Mouse (Mus musculus): ENCODE data around the gene Arhgef10l.
"Not testable (repeated sequence)": the region's sequence is repeated elsewhere in the genome, so short reads cannot be mapped to it uniquely, and the experiment has no call there.

Arhgef10l gene

DNA sequence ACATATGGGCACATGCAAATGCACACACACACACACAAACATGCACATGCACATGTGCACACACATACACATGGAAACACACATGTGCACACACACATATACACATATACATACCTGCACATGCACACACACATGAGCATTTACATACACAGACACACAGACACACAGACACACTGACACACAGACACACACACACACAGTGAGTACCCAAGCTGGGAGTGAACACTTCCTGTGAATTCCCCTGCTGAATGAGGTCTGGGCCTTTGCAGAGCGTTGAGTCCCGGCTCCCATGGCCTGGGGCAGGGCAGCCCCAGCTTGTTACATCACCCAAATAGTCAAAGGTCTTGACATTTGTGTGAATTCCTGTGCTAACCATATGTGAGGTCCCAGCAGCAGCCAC, 96.4 kb downstream of the Arhgef10l start:
- no peak for DNase-seq (ENCODE audit: low spot score)

DNA sequence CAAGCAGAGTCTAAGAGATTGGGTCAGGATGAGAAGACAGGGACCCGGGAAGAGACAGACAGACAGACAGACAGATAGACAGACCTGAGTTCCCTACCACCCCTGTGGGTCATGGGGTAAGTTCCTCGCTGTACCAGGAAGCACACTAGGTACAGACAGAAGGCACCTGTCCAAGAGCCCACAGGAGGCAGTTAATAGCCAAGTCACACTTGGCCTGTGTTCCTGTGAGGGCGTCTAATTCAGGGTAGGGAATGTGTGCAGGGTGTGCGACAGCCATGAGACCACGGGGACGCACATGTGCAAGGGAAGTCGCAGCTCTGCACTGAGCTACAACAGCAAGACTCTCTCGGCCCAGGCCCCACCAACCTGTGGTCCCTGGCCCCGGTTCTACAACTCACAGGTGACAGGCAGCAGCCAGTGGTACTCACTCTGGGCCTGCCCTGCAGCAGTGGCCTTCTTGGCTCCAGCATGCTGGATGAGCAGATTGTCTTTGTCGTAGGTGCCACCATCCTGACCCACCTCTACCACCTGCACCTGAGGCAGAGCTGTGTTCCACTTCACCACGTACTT, 97.8 kb downstream of the Arhgef10l start:
- DNase-seq (ENCODE audit: low spot score): no peak

DNA sequence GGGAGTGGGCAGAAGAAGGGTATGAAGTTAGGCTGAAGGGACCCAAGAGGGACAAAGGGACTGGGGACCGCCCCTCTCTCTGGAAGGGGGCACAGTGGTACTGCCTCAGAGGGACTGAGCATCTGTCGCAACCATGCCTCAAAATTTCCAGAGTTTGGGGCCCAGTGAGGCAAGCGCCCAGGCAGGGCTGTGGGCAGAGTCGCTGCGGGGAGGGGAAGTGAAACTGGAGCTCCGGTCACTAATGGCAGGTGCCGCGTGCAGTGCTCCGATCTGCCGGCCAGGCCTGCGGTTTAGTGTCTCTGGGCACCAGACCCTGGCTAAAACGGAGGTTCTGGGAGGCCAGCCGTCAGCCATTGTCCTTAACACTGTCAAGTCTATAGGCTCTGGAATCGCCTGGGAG, 99.0 kb downstream of the Arhgef10l start:
- DNase-seq (ENCODE audit: low spot score): no peak

DNA sequence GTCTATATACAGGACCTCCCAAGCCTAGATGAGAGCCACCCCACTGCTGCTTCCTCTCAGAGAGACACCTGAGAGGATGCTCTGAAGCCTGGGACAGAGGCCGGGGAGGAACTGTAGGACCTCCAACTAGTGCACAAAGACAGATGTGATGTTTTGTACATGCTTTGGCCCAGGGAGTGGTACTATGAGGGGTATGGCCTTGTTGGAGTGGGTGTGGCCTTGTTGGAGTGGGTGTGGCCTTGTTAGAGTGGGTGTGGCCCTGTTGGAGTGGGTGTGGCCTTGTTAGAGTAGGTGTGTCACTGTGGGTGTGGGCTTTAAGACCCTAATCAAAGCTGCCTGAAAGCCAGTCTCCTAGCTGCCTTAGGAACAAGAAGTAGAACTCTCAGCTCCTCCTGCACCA, 101.4 kb downstream of the Arhgef10l start:
- not testable (repeated sequence) for DNase-seq (ENCODE audit: low spot score)

DNA sequence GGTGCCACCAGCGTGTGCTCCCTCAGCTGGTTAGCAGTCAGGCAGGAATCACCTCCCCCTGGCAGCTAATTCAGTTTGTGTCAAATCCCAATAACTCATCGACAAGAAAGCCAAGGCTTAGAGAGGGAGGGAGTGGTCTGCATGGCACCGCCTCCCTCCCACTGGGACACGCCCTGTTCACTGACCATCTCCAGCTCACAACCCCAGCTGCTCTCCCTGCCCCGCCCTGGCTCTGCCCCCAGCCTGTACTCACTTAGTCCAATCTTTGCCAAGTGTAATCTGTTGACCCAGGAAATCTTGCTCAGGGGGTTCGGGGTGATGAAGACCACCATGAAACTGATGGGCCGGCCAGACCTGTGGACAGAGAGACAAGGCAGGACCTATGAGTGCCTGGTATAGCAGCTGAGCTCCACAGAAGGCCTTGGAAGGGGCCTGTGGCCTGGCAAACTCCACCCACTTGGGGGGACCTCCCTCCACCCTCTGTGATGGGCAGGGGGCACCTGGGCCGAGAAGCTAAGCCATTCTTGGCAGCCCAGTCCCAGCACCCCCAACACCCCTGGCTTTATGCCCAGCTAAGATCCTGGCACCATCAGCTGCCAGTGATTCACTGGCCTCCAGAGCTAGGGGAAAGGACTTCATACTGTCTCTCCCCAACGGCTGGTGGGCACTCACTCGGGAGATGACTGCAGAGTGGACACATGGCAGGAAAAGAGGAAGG, 103.2 kb downstream of the Arhgef10l start:
- DNase-seq (ENCODE audit: low spot score): no peak

DNA sequence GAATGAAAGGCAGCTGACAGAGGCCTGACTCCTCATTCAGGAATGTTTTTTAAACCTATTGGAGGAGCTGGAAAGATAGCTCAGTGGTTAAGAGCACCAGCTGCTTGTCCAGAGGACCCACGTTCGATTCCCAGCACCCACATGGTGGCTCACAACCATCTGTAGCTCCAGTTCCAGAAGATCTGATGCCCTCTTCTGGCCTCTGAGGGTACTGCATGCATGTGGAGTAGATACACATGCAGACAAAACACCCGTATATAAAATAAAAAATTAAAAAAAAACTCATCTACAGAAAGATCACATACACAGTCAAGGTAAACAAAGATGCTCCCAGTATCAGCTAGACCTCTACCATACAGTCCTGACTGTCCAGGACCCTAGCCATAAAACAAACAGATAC, 104.1 kb downstream of the Arhgef10l start:
- no peak for DNase-seq (ENCODE audit: low spot score)

DNA sequence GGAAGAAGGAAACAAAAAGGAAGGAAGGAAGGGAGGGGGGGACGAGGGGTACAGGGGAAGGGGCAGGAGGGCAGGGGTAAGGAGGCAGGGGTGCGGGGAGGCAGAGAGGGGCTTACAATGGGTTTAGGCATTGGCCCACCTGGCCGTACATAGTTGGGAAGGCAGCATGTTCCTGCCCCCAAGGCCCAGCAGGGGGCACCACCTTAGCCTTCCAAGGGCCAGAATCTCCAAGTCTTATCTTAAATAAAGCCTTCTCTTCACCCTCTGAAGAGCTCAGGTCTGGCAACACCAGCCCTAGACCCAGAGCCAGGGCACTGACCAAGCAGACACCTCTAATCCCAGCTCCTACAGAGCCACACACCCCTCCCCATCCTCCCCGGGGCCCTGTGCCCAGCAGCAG, 106.0 kb downstream of the Arhgef10l start:
- DNase-seq (ENCODE audit: low spot score): no peak

DNA sequence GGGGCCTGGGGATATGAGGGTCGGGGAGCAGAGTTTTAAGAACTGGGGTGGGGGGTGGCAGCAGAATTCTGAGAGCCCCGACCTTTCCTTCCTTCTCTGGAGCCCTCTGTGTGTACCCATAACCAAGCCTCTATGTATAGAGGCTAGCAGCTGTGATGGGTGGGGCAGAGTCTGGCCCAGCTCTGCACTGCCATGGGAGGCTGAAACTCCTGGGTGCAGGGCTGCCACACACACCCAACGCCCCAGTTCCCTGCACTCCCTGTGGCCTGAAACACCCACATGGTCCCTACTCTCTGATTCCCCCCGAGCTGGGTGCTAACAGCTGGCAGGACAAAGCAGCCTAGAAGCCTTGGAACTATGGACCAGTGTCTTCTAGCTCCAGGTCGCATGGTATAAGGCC, 107.6 kb downstream of the Arhgef10l start:
- DNase-seq (ENCODE audit: low spot score): no peak

DNA sequence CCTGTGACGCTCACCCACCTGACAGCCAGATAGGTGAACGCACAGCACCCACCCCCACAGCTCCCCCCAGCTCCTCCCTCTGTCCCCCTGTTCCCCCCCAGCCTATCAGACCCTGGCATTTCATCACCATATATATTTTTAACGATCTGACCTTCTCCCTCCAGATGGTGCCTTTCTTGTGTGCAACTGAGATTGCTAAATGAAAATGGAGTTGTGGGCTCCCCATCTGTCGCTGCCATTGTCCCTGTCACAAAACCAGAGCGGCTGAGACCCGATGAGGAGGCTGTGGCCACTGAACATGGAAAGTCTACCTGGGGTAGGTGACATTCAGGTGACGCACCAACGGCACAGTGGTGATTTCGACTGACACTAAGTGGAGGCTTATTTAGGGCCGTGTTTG, 109.3 kb downstream of the Arhgef10l start:
- DNase-seq (ENCODE audit: low spot score): no peak

DNA sequence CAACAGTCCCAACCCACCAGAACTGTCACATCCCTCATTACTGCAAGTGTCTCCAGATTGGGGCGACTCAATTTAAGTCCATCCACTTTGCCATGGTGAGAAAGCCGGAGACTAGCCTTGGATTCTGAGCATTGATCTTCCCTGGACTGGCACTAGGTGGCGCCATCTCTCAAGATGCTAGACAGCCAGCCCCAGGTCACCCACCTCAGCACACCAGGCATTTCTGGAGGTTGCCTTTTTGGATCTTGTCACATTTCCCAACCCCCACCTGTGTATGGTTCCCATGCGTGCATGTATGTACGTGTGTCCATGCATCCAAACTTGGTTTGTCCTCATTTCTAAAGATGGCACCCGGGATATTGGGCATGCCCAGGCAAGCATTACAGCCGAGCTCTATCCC, 110.5 kb downstream of the Arhgef10l start:
- peak; percentile 29 for DNase-seq (ENCODE audit: low spot score)

DNA sequence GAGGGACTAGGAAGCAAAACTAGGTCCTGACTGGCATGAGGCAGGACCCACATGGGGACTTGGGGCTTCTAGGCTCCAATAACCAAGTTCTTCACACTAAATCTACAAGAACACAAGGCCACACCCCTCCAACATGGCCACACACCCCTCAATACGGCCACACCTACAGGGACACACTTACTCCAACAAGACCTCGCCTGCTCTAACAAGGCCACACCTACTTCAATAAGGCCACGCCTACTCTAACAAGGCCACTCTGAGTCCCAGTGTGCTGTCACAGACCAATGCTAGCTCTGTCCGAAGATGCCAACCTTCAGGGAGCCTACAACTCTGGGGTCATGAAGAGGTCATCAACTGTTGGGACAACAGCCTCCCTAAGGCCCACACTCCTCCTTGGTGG, 111.3 kb downstream of the Arhgef10l start:
- no peak for DNase-seq (ENCODE audit: low spot score)

DNA sequence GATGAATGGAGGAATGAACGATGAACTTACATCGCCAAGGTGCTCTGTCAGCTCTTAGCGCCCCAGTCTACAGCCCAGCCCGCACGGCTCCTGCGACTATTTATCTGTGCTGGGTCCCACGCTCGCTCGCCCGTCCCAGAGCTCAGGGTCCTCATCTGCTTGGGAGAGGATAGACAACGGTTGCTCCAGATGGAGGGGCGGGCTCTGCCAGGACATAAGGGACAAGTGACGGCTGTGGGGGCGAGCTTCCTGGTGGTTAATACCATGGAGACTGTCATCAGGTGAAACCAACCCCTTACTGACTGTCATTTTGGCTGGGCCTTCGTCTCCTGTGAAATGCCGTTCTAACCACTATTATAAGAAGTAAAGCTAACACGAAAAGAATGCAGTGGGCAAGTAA, 114.0 kb downstream of the Arhgef10l start:
- no peak for DNase-seq (ENCODE audit: low spot score)

DNA sequence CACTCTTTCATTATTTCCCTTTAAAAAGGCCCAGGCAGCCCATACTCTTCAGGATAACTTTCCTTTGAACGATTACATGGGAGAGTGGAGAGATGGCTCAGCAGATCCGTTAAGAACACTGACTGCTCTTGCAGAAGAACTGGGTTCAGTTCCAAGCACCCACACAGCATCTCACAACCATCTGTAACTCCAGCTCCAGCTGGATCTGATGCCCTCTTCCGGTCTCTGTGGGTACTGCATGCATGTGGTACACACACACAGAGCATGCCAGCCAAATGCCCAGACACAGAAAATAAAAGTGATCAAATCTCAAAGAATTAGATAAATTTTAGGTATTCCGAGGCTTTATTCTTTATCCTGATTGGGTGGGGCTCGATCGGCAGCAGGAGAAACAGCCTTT, 115.1 kb downstream of the Arhgef10l start:
- DNase-seq (ENCODE audit: low spot score): no peak

DNA sequence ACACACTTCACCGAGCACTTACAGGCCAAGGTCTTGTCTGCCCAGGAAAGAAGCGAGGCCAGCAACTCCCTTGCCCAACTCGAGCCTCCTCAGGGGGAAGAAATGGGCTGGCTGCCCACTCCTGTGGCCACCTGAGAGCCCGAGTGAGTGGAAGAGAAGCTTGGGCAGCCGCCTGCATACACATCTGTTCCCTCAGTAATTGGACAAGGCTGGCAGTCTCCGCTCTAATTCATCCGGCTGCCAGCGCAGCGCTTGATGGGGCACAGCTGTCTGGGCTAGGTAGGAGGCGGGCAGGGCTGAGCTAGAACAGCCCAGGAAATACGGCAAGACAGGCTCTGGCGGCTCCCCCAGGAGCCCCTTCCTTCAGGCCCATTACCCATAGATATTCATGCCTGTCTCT, 115.8 kb downstream of the Arhgef10l start:
- no peak for DNase-seq (ENCODE audit: low spot score)

DNA sequence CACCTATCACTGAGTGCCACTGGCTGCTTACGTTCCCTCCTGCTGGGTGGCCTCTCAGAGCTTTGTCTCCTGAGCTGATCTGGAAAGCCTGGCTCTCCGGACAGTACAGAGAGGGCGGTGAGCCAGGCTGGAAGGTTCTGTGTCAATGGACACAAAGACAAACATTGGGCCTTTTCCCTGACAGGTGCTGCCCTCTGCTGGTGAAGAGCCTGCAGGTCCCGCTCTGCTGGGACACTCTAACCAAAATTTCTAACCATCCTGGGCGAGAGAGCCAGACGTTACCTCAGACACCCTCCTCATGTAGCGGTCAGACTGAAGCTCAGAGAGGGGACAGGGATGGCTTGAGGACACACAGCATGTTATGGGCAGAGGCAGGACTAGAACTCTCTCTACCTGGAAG, 118.3 kb downstream of the Arhgef10l start:
- DNase-seq (ENCODE audit: low spot score): no peak

DNA sequence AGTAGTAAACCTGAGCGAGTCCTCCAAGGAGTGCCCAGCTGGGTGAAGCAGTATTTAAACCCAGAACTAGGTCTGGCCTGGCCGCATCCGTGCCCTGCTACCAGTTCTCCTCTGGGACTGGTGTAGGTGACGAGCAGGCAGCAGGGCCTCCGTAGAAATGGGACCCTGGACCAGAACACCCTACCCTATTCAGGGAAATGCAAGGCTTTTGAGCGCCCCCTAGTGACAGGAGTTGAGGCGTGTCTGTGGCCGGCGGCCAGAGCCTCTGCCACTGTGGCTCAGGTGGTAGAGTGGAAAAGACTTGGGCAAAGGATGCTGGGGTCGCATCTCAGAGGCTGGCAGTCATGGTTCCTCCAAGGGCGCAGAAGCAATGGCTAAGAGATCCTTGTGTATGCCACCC, 126.7 kb downstream of the Arhgef10l start:
- peak; percentile 41 for DNase-seq (ENCODE audit: low spot score)

DNA sequence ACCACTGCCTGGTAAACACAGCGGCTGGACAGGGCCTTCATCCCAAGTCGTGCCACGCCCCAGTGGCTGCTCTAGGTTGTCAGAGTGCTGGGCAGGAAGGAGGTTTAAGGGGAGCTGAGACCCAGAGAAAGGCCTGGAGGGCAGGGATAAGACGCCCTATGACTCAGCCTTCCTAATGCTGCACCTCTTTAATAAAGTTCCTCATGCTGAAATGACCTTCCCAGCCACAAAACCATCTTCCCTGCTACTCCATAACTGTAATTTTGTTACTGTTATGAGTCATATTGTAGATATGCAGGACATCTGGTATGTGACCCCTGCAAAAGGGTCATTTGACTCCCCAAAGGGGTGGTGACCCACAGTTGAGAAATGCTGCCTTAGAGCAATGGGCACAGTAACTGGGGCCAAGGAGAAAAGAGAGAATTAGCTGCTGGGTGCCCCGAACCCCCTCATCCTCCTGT, 128.2 kb downstream of the Arhgef10l start:
- no peak for DNase-seq (ENCODE audit: low spot score)

DNA sequence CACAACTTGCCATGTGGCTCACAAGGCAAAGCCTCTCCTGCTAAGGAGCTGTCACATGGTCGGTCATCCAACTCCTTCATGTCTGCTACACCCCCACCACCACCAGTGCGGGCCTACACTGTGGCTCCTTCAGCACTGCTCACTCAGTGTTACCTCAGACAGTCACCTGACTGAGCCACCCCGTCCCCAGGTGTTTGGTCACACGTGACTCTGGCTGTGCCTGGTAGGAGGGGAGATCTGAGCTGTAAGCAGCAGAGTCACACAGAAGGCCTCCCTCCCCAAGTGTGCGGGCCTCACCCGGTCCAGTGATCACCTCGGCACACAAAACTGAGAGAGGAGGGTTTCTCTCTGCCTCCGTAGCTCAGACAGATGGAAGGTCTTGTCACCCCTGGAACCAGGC, 130.5 kb downstream of the Arhgef10l start:
- peak; percentile 72 for DNase-seq (ENCODE audit: low spot score)

DNA sequence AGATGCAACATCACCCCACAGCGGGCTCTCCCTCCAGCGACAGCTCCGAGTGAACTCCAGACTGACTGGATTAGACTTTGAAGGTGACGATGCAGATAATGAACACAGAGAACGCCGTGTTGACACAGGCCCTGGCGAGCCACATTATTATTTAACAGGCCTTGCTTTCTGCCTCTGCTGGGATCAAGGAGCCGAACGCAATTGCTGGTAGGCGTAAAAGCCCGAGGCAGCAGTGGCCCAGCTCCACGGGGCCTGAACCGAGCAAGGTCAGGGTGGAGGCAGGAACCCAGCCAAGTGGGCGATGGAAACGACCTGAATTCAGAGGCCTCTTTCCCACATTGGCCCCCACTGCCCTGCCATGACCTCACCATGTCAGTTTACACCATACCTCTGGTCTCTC, 133.5 kb downstream of the Arhgef10l start:
- peak; percentile 50 for DNase-seq (ENCODE audit: low spot score)

DNA sequence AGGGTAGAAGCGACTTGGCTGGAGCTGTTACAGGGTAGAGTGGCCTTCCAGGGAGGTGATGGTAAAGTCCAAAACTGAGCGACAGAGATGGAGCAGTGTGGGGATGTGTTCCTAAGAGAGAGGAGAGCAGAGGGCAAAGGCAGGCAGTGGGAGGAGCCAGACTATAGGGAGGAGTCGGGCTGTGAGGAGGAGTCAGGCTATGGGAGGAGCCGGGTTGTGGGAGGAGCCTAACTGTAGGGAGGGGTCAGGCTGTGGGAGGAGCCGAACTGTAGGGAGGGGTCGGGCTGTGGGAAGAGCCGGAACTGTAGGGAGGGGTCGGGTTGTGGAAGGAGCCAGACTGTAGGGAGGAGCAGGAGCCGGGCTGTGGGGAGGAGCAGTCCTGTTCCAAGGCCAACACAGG, 134.8 kb downstream of the Arhgef10l start:
- peak; percentile 70 for DNase-seq (ENCODE audit: low spot score)

DNA sequence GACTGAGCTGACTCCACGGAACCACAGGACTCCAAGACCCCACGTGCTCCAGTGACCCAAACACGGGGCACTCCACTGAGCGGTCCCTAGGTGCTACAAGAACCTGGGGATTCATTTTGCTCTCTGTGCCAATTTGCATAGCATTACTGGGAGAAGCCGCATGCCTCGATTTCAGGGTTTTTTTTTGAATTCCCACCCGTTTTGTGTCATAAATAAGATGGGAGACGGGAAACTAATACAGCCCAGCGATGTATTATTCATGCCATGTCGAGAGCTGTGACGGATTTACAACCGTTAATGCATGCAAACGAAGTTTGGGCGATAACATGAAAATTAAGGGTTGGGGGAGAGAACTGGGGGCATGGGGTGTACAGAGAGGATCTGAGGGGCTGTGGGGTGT, 136.1 kb downstream of the Arhgef10l start:
- DNase-seq (ENCODE audit: low spot score): no peak

DNA sequence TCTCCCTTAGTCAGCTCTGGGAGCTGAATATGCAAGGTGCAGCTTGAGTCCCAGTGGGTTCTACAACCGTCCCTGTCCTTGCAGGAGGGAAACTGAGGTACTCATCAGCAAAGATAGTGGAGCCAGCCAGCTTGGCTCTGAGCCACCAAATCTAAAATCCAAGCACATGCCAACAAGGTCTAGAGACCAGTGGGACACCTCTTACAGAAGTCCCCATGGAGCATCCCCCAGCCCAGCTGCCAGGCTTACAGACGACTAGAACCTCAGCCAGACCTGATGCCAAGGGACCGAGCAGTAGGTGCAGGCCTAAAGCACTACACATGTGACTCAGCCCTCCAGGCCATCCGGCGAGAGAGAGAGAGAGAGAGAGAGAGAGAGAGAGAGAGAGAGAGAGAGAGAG, 137.4 kb downstream of the Arhgef10l start:
- no peak for DNase-seq (ENCODE audit: low spot score)

DNA sequence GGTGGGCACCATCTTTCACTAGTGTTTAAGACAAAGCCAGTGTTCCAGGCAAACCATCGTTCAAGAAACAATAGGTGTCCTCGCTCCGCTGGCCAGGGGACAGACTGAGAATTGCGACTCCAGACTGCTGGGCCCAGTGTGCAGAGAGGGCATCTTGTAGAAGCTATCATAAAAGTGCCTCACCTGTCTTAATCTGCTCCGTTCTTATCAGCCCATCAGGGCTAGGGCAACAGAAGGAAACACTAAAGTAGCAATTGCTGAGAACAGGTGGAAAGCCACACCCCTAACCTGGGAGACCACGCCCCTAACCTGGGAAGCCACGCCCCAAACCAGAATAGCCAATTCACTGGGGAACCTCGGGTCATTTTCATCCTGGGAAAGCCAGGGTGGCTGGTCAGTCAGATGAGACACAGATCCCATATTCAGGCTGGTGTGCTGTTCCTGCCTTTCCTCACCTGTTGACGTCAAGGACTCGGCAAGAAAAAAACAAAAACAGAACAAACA, 140.1 kb downstream of the Arhgef10l start:
- no peak for DNase-seq (ENCODE audit: low spot score)

DNA sequence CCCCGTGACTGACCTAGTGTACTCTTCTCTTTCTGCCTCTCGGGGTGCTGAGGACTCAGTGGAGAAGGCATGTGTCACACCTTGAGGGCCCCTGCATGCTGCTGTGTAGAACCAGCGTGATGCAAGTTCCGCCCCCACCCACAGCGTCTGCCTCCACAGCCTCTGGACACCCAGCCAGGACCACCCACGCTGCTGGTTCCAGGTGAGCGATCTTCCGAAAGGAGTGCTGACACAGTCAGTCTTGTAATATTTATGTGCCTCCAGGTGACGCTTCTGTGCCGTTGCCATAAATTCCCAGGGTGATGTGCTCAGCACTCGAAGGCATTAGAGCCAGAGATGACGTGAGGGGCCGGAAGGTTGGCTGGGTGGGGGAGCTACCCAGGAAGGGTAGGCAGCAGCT, 140.9 kb downstream of the Arhgef10l start:
- DNase-seq (ENCODE audit: low spot score): no peak

All from yolk sac, embryonic 10.5 days (tissue).